Mouse (Mus musculus): Measurements from ENCODE around the gene 9930021J03Rik.

Gene 9930021J03Rik

DNA sequence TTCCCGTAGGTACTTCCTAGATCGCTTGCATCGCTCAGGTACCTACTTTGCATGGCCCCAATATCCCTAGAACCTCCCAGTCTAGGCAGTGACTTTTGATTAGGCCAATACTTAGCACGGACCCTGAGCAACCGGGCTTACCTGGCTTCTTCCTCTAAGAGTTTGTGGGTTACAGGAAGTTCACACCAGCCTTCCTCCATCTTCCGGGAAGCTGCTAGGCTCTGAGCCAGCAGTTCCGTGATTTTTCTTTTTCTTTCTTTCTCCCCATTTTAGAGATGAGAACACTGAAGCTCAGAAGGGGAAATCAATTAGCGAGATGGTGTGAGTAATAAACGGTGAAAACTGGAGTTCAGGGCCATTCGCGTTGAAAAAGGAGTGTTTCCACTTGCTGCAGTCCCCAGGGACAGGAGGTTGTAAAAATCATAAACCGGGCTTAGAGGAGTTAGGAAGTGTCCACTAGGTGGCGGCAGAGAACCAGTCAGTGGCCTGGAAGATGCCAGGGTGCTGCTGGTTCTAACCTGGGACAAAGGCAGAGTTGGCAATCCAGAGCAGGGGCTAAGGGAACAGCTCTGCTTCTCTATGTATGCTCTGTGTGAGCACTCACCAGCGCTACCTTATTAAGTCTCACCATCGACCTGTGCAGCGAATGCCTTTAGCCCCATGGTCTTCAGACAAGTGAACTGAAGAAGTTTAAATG lies 121.8 kb downstream of the 9930021J03Rik start:
- peak; percentile 50 to 79 for DNase-seq

DNA sequence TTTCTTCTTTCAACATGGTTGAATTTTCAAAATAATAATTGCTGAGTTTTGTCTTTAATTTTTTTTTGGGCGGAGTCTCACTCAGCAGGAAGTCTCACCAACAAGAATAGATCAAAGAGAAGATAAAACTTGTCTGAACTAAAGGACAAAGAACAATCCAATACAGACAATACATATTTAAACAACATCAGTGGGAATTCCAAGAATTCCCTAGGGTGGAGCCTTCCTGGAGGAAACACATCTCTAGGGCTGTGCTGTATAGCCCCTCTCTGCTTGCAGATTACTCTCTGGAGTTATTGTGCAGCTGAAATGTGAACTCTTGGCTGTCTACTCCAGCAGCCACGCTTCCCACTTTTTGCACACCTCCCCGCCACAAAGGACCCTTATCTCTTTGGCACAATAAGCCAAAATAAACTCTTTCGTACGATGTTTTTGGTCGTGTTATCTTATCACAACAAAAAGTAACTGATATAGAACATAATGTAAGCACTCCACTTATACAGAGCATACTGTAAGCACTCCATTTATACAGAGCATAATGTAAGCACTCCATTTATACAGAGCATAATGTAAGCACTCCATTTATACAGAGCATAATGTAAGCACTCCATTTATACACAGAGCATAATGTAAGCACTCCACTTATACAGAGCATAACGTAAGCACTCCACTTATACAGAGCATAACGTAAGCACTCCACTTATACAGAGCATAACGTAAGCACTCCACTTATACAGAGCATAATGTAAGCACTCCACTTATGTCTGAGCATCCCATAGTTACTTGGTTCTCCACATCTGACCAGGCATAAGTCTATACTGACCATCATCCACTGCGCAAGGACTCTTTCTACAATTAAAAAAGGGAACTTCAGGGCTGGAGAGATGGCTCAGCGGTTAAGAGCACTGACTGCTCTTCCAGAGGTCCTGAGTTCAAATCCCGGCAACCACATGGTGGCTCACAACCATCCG lies 125.3 kb downstream of the 9930021J03Rik start:
- no peak for DNase-seq

DNA sequence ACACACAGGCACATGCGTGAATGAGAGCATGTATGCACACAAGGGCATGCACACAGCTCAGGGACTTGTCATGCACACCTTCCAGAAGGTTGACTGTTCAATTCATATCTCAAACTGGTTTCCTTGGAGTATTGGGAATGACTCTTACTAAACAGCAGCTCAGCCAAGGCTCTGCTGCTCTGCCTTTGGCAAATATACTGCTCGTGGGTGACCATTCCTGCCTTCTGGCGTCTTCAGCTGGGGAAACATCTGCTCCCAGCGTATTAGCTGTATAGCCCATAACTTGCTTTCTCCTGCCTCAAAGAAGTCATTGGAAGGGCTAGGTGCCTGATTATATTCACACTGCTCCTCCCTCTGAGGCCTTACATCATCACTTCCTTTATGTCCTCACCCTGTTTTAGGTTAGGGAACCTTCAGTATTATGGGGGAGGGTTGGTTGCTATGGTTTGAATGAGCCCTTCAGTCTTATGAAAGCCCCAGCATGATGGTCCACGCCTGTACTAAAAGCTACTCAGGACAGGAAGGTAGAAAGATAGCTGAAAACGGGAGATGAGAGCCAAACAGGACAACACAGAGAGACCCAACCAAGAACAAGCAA lies 127.5 kb downstream of the 9930021J03Rik start:
- DNase-seq: no peak

DNA sequence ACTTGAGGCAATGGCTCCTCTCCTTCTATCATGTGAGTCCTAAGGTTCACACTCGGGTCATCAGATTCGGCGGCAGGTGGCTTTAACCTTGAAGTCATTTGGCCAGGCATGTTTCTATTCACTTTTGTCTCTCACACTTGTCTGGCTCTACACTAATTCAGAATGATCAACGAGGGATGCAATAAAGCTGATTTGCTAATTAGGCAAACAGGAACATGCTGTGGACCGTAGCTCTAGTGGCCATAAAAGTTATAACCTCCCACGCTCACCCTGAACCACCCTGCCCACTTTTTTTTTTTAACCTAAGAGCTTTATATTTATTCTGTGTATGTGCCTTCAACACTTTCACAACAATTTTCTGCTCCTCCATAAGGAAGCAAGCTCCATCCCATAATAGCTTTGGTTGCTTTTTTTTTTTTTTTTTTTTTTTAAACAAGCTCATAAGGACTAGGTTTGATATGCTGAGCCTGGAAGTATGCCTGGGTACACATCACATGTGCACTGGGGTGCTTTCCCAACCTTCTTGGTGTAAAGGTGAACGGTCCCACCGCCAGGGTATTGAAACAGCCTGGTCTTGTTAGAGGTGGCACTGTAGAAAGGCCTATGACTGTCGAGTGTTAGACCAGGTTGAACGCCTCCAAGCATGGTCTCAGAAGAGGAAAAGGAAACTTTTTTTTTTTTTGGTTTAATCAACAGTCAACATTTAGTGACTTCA lies 129.2 kb downstream of the 9930021J03Rik start:
- DNase-seq: no peak

DNA sequence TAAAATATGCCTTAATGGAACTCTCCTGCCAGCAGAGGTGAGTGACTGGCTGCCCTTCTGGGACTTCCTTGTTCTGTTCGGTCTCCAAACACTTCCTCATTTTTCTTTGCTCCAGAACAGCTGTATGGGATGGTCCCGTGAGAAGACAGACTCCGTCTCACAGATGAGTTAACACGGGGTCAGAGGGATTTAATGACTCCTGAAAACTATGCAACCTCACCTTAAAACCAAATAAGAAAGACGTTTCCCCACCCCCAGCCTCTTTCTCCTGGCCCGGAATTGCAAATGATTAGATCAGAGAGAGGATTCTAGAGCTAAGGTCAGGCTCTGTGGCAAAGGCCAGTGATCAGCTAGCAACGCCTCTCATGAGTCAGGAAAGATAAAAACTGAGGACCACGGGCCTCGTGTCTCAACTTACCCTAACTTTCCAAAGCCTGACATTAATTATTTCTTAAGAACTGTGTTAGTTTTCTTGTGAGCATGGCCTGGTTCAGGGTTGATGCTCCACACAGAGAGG lies 130.2 kb downstream of the 9930021J03Rik start:
- no peak for DNase-seq

DNA sequence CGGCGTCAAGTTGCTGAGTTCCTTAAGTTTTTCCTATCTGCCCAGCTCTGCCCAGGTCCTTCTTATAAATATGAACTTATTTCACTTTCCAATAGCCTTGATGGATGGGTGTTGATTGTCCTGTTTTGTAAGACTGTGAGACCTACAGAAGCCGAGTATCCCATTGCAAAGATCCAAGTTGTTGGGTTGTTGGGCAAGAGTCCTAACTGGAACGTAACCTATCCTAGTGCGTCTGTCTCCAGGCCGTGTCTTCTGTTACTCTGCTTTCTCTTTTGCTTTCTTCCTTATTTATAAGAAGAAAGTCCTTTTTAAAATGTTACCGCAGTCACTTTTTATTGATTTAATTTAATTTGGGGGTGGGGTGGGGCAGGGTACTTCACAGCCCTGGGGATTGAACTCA lies 130.8 kb downstream of the 9930021J03Rik start:
- DNase-seq: no peak

DNA sequence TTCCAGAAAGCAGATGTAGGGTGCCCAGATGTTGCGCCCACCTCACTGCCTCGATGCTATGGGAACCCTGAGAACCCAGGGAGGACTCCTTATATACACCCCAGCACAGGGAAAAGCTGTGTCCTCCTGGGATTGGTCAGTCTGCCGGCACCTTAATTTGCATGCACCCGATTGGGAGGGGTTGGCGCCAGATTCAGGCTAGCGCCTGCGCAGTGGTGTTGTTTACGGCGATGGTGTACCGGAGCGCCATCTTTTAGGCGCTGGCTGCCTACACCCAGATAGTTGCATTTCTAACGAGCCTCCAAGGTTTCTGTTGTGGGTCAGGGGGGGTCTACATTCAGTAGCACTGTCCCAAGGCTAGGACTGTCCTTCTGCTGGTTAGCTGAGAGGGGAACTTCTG lies 133.1 kb downstream of the 9930021J03Rik start:
- DNase-seq: no peak

DNA sequence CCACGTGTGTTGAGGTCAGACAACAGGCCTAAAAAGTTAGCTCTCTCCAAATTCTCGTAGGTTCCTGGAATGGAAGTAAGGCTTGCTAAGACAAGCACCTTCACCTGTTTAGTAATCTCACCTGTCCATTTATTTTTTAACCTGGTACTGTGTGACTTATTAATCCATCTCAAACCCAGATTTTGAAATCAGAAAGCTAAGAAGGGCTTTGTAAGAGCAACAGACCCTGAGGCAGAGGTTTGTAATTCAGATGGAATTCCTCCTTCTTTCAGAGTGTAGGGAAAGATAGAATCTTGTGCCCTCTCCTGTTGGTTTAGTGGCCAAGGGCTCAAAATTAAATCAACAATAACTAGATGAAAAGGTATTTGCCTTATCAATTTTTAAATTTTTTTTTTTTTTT lies 134.6 kb downstream of the 9930021J03Rik start:
- no peak for DNase-seq

DNA sequence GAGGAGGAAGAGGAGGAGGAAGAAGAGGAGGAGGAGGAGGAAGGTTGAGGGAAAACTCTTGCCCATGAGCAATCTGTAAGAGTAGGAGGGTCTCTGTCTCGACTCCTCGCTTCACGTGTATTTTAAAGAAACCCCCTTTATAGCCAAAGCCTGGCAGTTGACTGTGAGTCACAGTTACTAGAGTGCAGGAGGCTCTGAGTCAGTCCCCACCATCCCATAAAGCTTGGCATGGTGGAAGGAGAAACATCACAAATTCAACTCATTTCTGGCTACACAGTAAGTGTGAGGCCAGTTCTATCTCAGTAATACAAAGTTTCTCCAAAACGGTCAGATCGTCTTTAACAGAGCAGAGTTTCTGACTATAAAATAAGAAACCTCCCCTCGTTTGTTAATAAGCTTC lies 135.5 kb downstream of the 9930021J03Rik start:
- no peak for DNase-seq

DNA sequence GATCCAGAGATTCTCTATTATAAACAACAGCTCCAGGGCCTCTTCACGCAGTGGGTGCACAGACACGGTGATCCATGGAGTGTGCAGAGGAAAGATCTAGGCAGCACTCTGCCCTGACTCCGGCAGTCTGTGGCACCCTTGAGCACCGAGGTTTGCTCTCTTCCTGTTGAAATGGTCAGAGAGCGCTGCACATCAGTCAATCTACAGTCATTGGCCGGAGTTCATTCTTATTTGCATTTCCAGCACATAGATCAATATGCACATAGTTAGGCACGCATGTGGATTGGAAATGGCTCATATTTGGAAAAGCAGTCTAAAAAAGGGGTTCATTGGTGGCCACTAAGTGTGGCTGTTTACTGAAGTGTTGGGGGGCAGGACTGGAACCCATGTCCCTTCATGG lies 137.7 kb downstream of the 9930021J03Rik start:
- DNase-seq: no peak

DNA sequence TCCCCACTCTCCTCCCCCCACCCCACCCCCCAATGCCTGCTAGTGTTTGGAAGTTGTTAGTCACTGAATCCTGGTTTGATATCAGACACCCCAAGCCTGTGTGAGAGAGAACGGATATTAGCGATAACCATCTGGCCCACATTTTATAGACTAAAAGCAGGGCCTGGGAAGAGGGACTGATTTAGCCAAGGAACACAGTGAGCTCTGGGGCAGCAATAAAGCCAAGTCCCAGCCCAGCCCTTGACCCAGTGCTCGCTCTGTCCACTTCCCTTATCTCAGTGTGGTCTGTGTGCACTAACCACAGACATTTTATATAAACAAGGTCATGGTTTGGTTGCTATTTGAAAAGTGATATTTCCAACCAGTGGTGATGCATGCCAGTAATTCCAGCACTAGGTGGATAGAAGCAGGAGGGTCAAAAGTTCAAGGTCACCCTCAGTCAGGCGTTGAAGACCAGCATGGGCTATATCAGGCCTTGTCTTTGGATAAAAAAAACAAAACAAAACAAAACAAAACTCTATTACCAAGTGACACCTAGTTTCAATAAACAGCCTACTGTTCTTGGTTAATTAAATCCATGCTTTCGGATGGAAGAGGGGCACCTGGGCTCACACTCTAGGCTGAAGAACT lies 138.7 kb downstream of the 9930021J03Rik start:
- no peak for DNase-seq

DNA sequence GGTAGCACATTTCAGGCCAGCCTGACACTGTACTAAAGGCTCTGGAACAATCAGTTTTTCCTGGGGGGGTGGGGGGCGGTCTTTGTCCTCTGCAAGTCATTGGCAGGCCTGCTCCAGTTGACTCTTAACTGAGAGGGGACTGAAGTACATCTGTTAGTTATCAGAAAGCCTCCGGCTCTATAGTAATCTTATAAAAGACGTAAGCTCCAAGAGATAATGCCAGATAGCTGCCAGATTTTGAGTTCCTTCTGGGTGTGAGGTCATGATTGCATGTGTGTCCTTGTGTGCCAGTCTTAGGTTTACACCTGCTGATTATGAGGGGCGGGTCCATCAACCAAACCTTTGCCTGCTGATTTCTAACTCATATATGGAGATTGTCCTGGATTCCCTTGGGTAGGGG lies 139.6 kb downstream of the 9930021J03Rik start:
- DNase-seq: no peak

DNA sequence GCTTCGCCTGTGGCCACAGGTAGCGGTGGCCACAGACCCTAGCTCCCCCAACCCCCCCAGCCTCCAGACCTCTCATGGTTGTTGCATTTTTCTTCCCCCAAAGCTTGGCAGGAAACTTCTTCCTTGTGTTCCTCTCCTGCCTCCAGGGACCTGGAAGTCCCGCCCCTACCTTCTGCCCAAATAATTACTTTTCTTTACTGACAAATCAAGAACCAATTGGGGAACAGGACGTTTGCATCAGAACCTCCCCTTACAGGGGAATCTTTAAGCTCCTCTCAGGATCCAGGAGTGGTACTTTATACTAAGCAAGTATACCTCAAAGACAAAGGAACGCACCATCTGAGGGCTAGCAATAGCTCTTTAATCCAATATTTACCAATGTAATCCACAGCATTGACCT lies 140.9 kb downstream of the 9930021J03Rik start:
- no peak for DNase-seq
